Mouse (Mus musculus) forebrain, postnatal 0 days (tissue): ENCODE measurements around the gene Btbd2. TPM values are rescaled to one million over a fixed set of nuclear protein-coding genes. Genes with fewer than 3 reads are reported as not detected.

Experiments
- ATAC-seq: fragments of 200-750 bp; cut with Nextera tagmentation; 2 replicates; pipeline ENCODE4 v1.8.0; 2017; ENCODE audit warnings: mild to moderate bottlenecking, moderate library complexity
- DNase-seq: peaks from one replicate; pipeline ENCODE4 v3.0.0-alpha.2; 2015
- H3K27ac ChIP-seq: fragments of 300-500 bp; sonication (generic); 2 replicates; pipeline ENCODE4 v1.5.1; 2014; ENCODE audit warnings: low read depth, mild to moderate bottlenecking, antibody characterized with exemption, low read length, moderate library complexity, mixed read lengths
- H3K27me3 ChIP-seq: fragments of 300-500 bp; sonication (generic); 2 replicates; pipeline ENCODE4 v1.6.1; 2014; ENCODE audit warnings: mild to moderate bottlenecking, low read length, mixed read lengths; ENCODE audit not compliant: insufficient read depth
- H3K36me3 ChIP-seq: fragments of 300-500 bp; sonication (generic); 2 replicates; pipeline ENCODE4 v1.6.1; 2014; ENCODE audit warnings: mild to moderate bottlenecking, moderate library complexity; ENCODE audit not compliant: insufficient read depth
- H3K4me1 ChIP-seq: fragments of 300-500 bp; sonication (generic); 2 replicates; pipeline ENCODE4 v1.6.1; 2014; ENCODE audit warnings: antibody characterized with exemption; ENCODE audit not compliant: insufficient read depth
- H3K4me2 ChIP-seq: fragments of 300-500 bp; sonication (generic); 2 replicates; pipeline ENCODE4 v1.6.1; 2014; ENCODE audit warnings: low read depth, mild to moderate bottlenecking, moderate library complexity
- H3K4me3 ChIP-seq: fragments of 300-500 bp; sonication (generic); 2 replicates; pipeline ENCODE4 v1.5.1; 2014; ENCODE audit warnings: low read depth, low read length, mixed read lengths
- H3K9ac ChIP-seq: fragments of 300-500 bp; sonication (generic); 2 replicates; pipeline ENCODE4 v1.6.1; 2014; ENCODE audit warnings: mild to moderate bottlenecking
- H3K9me3 ChIP-seq: fragments of 300-500 bp; sonication (generic); 2 replicates; pipeline ENCODE4 v1.6.1; 2016; ENCODE audit warnings: low read length
- CTCF ChIP-seq: sonication (generic); IDR thresholded peaks from 2 replicates; pipeline ENCODE4 v1.5.1; 2016; ENCODE audit warnings: antibody characterized with exemption, control low read depth, low read depth
- WGBS: fragments of 180-500 bp; shearing (Covaris S2); extraction: QIAGEN DNeasy Blood & Tissue Kit; methylation state at CpG from one replicate; pipeline ENCODE4 v1.1.7; 2014; 5-methylcytosine and 5-hydroxymethylcytosine counted together
- polyA plus RNA-seq: library from polyadenylated mRNA; unstranded; fragments of >200 nt; fragmentation: Nextera tagmentation; extraction: Ambion mirVana; gene quantifications from 2 replicates; pipeline ENCODE4 v1.2.1, GENCODE M21; 2015
- total RNA-seq: library from RNA; depleted of rRNA; stranded (reverse); fragments of >200 nt; gene quantifications from 2 replicates; pipeline ENCODE4 v1.2.3, GENCODE M21; 2014

Btbd2 gene
- total and polyA plus RNA-seq, 2 experiments from 2014 or later = 77.6 to 131 TPM

GRCm38 (mm10) chr10:80614351-80614750 is 42.5 kb downstream of the Btbd2 start:
- WGBS = 86% methylated on average over 6 of the region's 6 CpGs
- Histone ChIP-seq H3K4me3 (no peak overlapping the region), H3K9ac (no peak overlapping the region), H3K27ac (no peak overlapping the region), H3K9me3 (no peaks in the 10 kb centered on the region), H3K36me3 (peaks cover 41% of the 10 kb centered on the region), H3K4me1 (no peaks in the 10 kb centered on the region), H3K4me2 (no peak overlapping the region), H3K27me3 (no peaks in the 10 kb centered on the region)
- no peak for TF ChIP-seq CTCF
- no peak for DNase-seq
- no peak for ATAC-seq

- TF ChIP-seq CTCF = no peak
- Histone ChIP-seq H3K4me3 (no peak overlapping the region), H3K27ac (no peak overlapping the region), H3K36me3 (peaks cover 46% of the 10 kb centered on the region), H3K9ac (no peak overlapping the region), H3K4me1 (no peaks in the 10 kb centered on the region), H3K27me3 (no peaks in the 10 kb centered on the region), H3K4me2 (no peak overlapping the region), H3K9me3 (no peaks in the 10 kb centered on the region)
- 96% methylated on average over 3 of the region's 3 CpGs for WGBS
- ATAC-seq (no peak), DNase-seq (no peak)
Measured at GRCm38 (mm10) chr10:80613821-80614220, 43.0 kb downstream of the Btbd2 start.

- no peak overlapping the region for H3K9ac ChIP-seq
- WGBS = 96% methylated on average over 3 of the region's 3 CpGs
- ATAC-seq (no peak), DNase-seq (no peak)
- no peaks in the 10 kb centered on the region for H3K27me3 ChIP-seq
- H3K4me3 ChIP-seq = no peak overlapping the region
- TF ChIP-seq CTCF = no peak
- H3K36me3 ChIP-seq = peaks cover 65% of the 10 kb centered on the region
- no peaks in the 10 kb centered on the region for H3K4me1 ChIP-seq
- no peaks in the 10 kb centered on the region for H3K9me3 ChIP-seq
- H3K4me2 ChIP-seq = no peak overlapping the region
- no peak overlapping the region for H3K27ac ChIP-seq
Measured at GRCm38 (mm10) chr10:80611905-80612304, 45.0 kb downstream of the Btbd2 start.

- peak; percentile 36 for DNase-seq
Measured at GRCm38 (mm10) chr10:80611024-80611423, 45.8 kb downstream of the Btbd2 start.

GRCm38 (mm10) chr10:80610116-80610785 is 46.6 kb downstream of the Btbd2 start:
- 94% methylated on average over 9 of the region's 9 CpGs for WGBS
- Histone ChIP-seq H3K9ac (no peak overlapping the region), H3K4me3 (no peak overlapping the region), H3K27me3 (no peaks in the 10 kb centered on the region), H3K4me1 (no peaks in the 10 kb centered on the region), H3K36me3 (peaks cover 64% of the 10 kb centered on the region), H3K4me2 (no peak overlapping the region), H3K27ac (no peak overlapping the region), H3K9me3 (no peaks in the 10 kb centered on the region)
- DNase-seq (no peak), ATAC-seq (no peak)
- TF ChIP-seq CTCF = no peak

More at GRCm38 (mm10) chr10:80611024-80611423, 45.8 kb downstream of the Btbd2 start:
- Histone ChIP-seq H3K36me3 (peaks cover 72% of the 10 kb centered on the region), H3K27me3 (no peaks in the 10 kb centered on the region), H3K27ac (no peak overlapping the region), H3K4me3 (no peak overlapping the region), H3K9ac (no peak overlapping the region), H3K4me1 (no peaks in the 10 kb centered on the region), H3K4me2 (no peak overlapping the region), H3K9me3 (no peaks in the 10 kb centered on the region)
- WGBS = 81% methylated on average over 4 of the region's 4 CpGs
- ATAC-seq = peak; percentile 61
- peak; percentile 75 for TF ChIP-seq CTCF

- no peaks in the 10 kb centered on the region for H3K27me3 ChIP-seq
- no peaks in the 10 kb centered on the region for H3K4me1 ChIP-seq
- no peak overlapping the region for H3K4me2 ChIP-seq
- no peak overlapping the region for H3K4me3 ChIP-seq
- peaks cover 56% of the 10 kb centered on the region for H3K36me3 ChIP-seq
- ATAC-seq (no peak), DNase-seq (no peak)
- no peaks in the 10 kb centered on the region for H3K9me3 ChIP-seq
- TF ChIP-seq CTCF = no peak
- H3K9ac ChIP-seq = no peak overlapping the region
- 91% methylated on average over 10 of the region's 10 CpGs for WGBS
- H3K27ac ChIP-seq = no peak overlapping the region
Measured at GRCm38 (mm10) chr10:80609269-80609924, 47.5 kb downstream of the Btbd2 start.

- H3K9me3 ChIP-seq = no peaks in the 10 kb centered on the region
- H3K36me3 ChIP-seq = peaks cover 48% of the 10 kb centered on the region
- peaks cover 7% of the 10 kb centered on the region; the same call in 1 of the 2 replicates for H3K4me1 ChIP-seq
- 93% methylated on average over 3 of the region's 3 CpGs for WGBS
- H3K4me2 ChIP-seq = no peak overlapping the region
- no peak overlapping the region for H3K27ac ChIP-seq
- ATAC-seq = no peak
- H3K4me3 ChIP-seq = no peak overlapping the region
- DNase-seq = no peak
- H3K27me3 ChIP-seq = no peaks in the 10 kb centered on the region
- H3K9ac ChIP-seq = no peak overlapping the region
- TF ChIP-seq CTCF = no peak
Measured at GRCm38 (mm10) chr10:80608435-80608834, 48.4 kb downstream of the Btbd2 start.
